Mouse (Mus musculus) adrenal gland (tissue): ENCODE measurements around the gene Cfap73.

Experiments used
- intact Hi-C: fragments of 180-260 bp; cut with DNase I; formaldehyde crosslinking; loops from one replicate; pipeline ENCODE4 v1.15.1; 2025
- long read RNA-seq, 2 experiments: library from polyadenylated mRNA; unstranded; transcript quantifications; one replicate each; pipeline ENCODE4 v2.0.0; 2020; ENCODE audit warnings: borderline replicate concordance in 1 of 2; ENCODE audit not compliant: insufficient replicate concordance in 1 of 2

The Cfap73 gene
- long read RNA-seq, experiment 1, result 0 reads
- long read RNA-seq, experiment 2, partial matches to known transcripts, result 0 of 1 reads
- long read RNA-seq, experiment 2, other reads (novel, unspliced or antisense), result 0 of 1 reads

DNA sequence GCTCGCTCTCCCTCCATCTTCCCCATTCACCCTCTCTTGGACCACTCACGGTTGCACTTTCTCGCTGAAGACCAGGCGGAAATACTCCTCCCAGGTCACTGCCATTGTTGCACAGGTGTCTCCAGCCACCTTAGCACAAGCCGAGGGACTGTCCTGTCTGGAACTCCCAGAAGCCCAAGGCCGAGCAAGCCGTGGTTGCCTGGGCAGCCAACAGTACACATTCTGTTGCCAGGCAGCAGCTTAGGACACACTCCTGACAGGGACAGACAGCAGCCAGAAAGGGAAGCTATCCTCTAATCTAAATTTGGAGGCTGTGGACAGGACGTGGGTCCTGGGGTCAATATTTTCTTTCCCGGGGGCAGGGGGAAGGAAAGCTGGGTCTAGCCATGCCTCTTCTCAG lies at the start of gene Cfap73:
Gene Cfap73, minus strand, starts transcription at position 105 of the 400 bp plus-strand sequence.
- intact Hi-C loops, result no loop called here

GRCm38 (mm10) chr5:120682982-120683771 lies 49.1 kb upstream of the Cfap73 start:
- intact Hi-C loops, result no loop called here

- intact Hi-C loops, result no loop called here
Observed at GRCm38 (mm10) chr5:120680918-120681317, 46.9 kb upstream of the Cfap73 start.

GRCm38 (mm10) chr5:120679676-120680555 lies 45.9 kb upstream of the Cfap73 start:
- intact Hi-C loops, result loop anchor here (2.0 kb wide), 1 partner anchor 35 kb away; no protein-coding TSS in a partner anchor

DNA sequence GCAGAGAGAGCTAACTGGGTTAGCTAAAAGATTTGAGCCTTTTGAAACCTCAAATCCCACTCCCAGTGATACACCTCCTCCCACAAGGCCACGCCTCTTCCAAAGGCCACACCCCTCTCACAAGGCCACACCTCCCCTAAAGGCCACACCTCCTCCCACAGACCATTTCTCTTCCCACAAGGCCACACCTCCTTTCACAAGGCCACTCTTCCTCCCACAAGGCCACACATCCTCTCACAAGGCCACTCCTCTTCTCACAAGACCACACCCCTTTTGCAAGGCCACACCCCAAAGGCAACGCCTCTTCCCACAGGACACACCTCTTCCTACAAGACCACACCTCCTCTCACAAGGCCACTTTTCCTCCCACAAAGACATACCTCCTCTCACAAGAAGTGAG lies 43.5 kb upstream of the Cfap73 start:
- intact Hi-C loops, result no loop called here

- intact Hi-C loops, result no loop called here
Observed at GRCm38 (mm10) chr5:120674229-120675145, 40.5 kb upstream of the Cfap73 start.

- intact Hi-C loops, result loop anchor here (1.0 kb wide), 1 partner anchor 53 kb away; no protein-coding TSS in a partner anchor
Observed at GRCm38 (mm10) chr5:120673626-120674025, 39.6 kb upstream of the Cfap73 start.

GRCm38 (mm10) chr5:120671865-120672264 lies 37.8 kb upstream of the Cfap73 start:
- intact Hi-C loops, result no loop called here

DNA sequence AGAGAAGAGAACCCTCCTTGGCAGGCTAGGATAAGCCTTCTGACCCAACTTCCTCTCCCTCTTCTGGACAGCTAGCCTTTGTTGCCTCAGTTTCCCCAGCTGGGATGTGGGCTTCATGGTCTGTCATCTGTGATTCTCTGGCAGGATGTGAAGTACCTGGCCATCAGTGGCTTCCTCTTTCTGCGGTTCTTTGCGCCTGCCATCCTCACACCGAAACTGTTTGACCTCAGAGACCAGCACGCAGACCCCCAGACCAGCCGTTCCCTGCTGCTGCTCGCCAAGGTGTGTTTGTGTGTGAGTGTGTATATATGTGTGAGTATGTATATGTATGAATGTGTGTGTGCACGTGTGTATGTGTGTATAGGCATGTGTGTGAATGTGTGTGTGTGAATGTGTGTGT lies 36.1 kb upstream of the Cfap73 start:
- intact Hi-C loops, result no loop called here

DNA sequence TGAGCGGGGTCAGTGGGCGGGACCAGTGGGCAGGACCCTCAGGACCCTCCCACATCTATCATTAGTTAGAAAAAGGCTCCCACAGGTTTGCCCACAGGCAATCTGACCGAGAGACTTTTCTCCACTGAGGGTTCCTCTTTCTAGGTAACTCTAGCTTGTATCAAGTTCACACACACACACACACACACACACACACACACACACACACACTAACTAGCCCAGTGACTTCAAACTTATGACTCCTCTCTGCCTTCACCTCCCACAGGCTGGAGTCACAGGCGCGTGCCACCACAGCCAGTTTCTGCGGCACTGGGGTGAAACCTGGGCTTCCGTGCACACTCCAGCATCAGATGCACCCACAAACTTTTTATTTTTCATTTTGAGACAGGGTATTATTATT lies 34.7 kb upstream of the Cfap73 start:
- intact Hi-C loops, result no loop called here

DNA sequence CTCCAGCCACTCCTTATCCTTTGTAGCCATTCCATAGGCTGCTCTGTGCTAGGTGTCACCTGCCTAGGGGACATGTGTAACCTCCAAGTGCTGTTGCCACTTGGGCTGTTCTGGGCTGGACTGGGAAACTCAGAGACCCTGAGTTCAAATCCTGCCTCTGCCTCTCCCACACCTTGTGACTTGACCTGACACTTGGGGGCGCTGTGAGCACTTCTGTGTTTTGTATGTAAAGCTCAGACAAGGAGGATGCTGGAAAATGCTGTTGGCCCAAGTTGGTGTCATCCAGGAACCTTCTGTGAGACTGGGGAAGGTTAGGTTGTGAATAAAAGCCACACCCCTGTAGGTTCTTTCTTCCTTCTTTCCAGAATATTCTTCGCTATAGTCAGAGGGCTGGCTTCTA lies 30.9 kb upstream of the Cfap73 start:
- intact Hi-C loops, result no loop called here

- intact Hi-C loops, result no loop called here
Observed at GRCm38 (mm10) chr5:120660816-120661215, 26.8 kb upstream of the Cfap73 start.

- intact Hi-C loops, result no loop called here
Observed at GRCm38 (mm10) chr5:120656281-120656751, 22.3 kb upstream of the Cfap73 start.

DNA sequence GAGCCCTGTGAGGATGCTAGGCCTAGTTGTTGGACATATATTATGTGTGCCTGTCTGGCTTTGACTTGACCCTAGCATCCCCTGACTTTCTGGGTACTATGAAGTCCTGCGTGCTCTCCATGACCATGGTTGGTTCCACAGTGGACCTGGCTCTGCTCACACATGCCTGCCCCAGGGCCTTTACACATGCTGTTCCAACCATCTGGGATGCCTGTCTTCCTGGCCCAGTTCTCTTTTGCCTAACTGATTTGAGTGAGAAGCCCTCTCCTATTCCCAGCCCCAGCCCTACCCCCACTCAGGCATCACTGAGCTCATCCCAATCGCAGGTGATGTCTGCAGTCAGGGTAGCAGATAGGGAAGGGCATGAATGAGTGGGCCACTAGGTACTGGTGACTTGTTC lies 19.8 kb upstream of the Cfap73 start:
- intact Hi-C loops, result no loop called here

DNA sequence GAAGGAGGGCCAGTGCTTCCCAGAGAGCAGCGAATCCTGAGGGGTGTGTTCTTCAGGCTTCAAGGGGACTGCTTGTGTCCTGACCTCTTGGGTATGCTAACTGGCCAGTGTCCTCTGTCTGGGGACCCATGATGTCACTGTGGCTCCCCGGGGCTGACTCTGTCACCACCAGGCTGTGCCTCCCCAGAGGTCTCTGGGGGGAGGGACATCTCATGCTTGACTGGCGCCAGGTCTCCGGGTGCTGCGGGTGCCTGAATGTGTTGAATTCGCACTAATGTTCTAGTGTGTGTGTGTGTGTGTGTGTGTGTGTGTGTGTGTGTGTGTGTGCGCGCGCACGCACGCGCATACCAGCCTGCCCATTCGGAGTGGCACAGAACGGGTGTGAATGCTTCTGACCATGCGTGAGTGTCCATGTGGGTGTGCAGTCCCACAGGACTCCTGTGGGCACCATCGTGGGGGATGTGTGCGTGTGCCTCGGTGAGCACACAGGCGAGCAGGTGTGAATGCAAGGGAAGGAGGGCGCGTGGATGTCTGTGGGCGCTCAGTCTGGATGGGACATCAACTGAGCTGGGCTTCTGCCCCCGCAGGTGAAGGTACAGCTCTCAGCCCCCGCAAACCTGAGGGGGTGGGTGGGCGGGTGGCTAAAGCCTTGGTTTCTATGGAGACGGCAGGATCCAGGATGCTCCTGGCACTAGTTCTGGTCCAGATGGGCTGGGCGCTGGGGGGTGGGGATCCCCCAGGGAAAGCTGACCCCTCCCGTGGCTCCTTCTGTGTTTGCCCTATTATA lies 19.1 kb upstream of the Cfap73 start:
- intact Hi-C loops, result no loop called here

- intact Hi-C loops, result no loop called here
Observed at GRCm38 (mm10) chr5:120651230-120651629, 17.2 kb upstream of the Cfap73 start.

- intact Hi-C loops, result no loop called here
Observed at GRCm38 (mm10) chr5:120649938-120650337, 15.9 kb upstream of the Cfap73 start.

- intact Hi-C loops, result no loop called here
Observed at GRCm38 (mm10) chr5:120649374-120649933, 15.4 kb upstream of the Cfap73 start.

DNA sequence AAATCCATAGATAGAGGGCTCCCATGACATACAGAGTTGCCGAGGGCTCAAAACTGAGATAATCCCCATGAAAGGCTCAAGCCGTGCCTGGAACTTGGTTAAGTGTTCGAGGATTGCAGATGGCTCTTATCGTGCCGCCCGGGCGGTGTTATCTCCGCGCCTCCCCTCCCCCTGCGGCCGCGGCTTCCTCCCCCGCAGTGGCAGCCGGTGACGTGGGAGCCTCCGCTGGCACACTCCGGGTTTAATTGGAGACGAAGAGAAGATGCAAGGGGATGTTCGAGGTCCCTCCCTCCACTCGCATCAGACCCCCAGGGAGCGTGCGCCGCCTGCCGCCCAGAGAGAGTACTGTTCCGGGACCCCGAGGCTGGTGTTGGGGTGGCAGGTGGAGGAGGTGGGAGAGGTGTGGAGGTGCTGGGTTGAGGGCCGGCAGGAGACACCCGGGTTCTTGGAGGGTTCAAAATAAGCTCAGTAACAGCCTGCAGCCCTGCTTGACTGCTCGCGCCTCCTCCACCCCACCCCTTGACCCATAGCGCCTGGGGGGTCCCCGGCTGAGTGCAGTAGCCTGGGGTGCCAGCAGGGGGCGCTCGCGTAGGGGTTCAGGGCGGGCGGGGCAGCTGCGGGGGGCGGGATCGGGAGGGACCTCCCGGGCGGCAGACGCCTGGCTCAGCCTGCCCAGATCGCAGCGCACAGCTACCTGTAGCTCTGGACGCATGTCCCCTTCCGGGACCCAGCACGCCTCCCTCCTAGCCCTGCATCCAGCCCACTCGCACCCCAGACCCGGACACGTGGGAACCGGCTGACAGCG lies 14.7 kb upstream of the Cfap73 start, which contains the start of gene Rasal1:
Gene Rasal1, plus strand, starts transcription at position 244 of the 805 bp plus-strand sequence.
- intact Hi-C loops, result no loop called here
